13 mouse cellular contexts compared by ENCODE assay signal in genomic region chr17:25257804-25258261, GRCm38 (mm10). TPM values are rescaled to one million over a fixed set of nuclear protein-coding genes. Genes with fewer than 3 reads are reported as not detected.
DNase-seq lines count a peak whose midpoint lies in the region; ATAC-seq and TF ChIP-seq lines count a peak whose summit lies in the region.
"Had no signal": no experiment of that assay in that cellular context is flagged by ENCODE, and none has a peak within 500 bp of the region (broad histone marks: within the 10 kb centered on the region; RNA-seq: fewer than 3 reads in every experiment).

No protein-coding gene starts in this region.

- H3K9ac ChIP-seq in hindbrain, postnatal 0 days (replicated peaks; ENCODE audit: low read length) = no peak overlapping the region
- H3K9ac ChIP-seq in hindbrain, embryonic 16.5 days (ENCODE audit: low read depth, low read length) = no peak overlapping the region
- H3K9ac ChIP-seq in stomach, embryonic 16.5 days (ENCODE audit: low read length) = 0 out of 2 replicates have a peak overlapping the region, but pooled peaks have one; percentile 7
- no peak overlapping the region for H3K9ac ChIP-seq in stomach, postnatal 0 days (ENCODE audit: low read length)
- H3K9ac ChIP-seq: forebrain, postnatal 0 days; liver, embryonic 13.5 days had no signal

- TF ChIP-seq CTCF in hindbrain, postnatal 0 days (IDR thresholded peaks at IDR 0.05; ENCODE audit: low read depth) = no peak
- no peak for TF ChIP-seq CTCF in stomach, postnatal 0 days (IDR thresholded peaks at IDR 0.05; ENCODE audit: low read depth)

- peak; percentile 39 for DNase-seq in hindbrain, postnatal 0 days (ENCODE audit: low spot score)
- no peak for DNase-seq in stomach, postnatal 0 days (ENCODE audit: low spot score)
- peak; percentile 75 for DNase-seq in naive thymus-derived CD4-positive, alpha-beta T cell, adult 2 months (ENCODE audit: low read depth)
- no peak for DNase-seq in ovary, postnatal 14 days (ENCODE audit: low spot score)
- DNase-seq in layer of hippocampus, adult 11-12 months (ENCODE audit: low spot score) = no peak
- DNase-seq in embryonic facial prominence, embryonic 10.5 days (ENCODE audit: low spot score) = no peak
- DNase-seq: forebrain, postnatal 0 days; heart, adult 11 months; liver, embryonic 13.5 days had no signal

- H3K27me3 ChIP-seq in hindbrain, postnatal 0 days (ENCODE audit: insufficient read depth, low read length) = no peaks in the 10 kb centered on the region
- peaks cover 11% of the 10 kb centered on the region for H3K27me3 ChIP-seq in hindbrain, embryonic 16.5 days (replicated peaks; ENCODE audit: control insufficient read depth, insufficient read depth, low read length)
- H3K27me3 ChIP-seq in stomach, embryonic 16.5 days (ENCODE audit: control insufficient read depth, insufficient read depth, low read length) = peaks cover 5% of the 10 kb centered on the region; the same call in 1 of the 2 replicates
- H3K27me3 ChIP-seq in stomach, postnatal 0 days (ENCODE audit: control insufficient read depth, insufficient read depth, low read length) = 0 out of 2 replicates have a peak, but pooled peaks cover 3% of the 10 kb centered on the region
- peaks cover 42% of the 10 kb centered on the region for H3K27me3 ChIP-seq in embryonic facial prominence, embryonic 10.5 days (replicated peaks; ENCODE audit: low read depth, poor library complexity, severe bottlenecking)

- H3K4me1 ChIP-seq in hindbrain, postnatal 0 days (ENCODE audit: insufficient read depth, low read length) = peaks cover 15% of the 10 kb centered on the region
- H3K4me1 ChIP-seq in hindbrain, embryonic 16.5 days (ENCODE audit: control insufficient read depth, insufficient read depth, low read depth, low read length) = peaks cover 29% of the 10 kb centered on the region
- peaks cover 15% of the 10 kb centered on the region; the same call in 1 of the 2 replicates for H3K4me1 ChIP-seq in stomach, embryonic 16.5 days (ENCODE audit: control insufficient read depth, insufficient read depth, low read length)
- 0 out of 2 replicates have a peak, but pooled peaks cover 3% of the 10 kb centered on the region for H3K4me1 ChIP-seq in stomach, postnatal 0 days (replicated peaks; ENCODE audit: control insufficient read depth, insufficient read depth)
- peaks cover 38% of the 10 kb centered on the region for H3K4me1 ChIP-seq in embryonic facial prominence, embryonic 10.5 days

- ATAC-seq in hindbrain, postnatal 0 days = no peak
- ATAC-seq in hindbrain, embryonic 16.5 days = no peak
- ATAC-seq in stomach, embryonic 16.5 days (ENCODE audit: insufficient read depth, low FRiP score) = no peak
- ATAC-seq in stomach, postnatal 0 days (ENCODE audit: low FRiP score, low TSS enrichment) = no peak
- ATAC-seq: forebrain, postnatal 0 days had no signal

- no peak for TF ChIP-seq EP300 in stomach, postnatal 0 days (optimal IDR thresholded peaks at IDR 0.05)

- H3K4me2 ChIP-seq in hindbrain, postnatal 0 days (ENCODE audit: low read depth, low read length) = no peak overlapping the region
- H3K4me2 ChIP-seq in hindbrain, embryonic 16.5 days (ENCODE audit: low read length) = no peak overlapping the region
- no peak overlapping the region for H3K4me2 ChIP-seq in stomach, embryonic 16.5 days (ENCODE audit: low read depth, low read length)
- H3K4me2 ChIP-seq in stomach, postnatal 0 days (replicated peaks; ENCODE audit: low read depth) = no peak overlapping the region
- H3K4me2 ChIP-seq: liver, embryonic 13.5 days had no signal

- WGBS in hindbrain, postnatal 0 days = 51% methylated on average over 6 of the region's 6 CpGs
- 50% methylated on average over 6 of the region's 6 CpGs for WGBS in hindbrain, embryonic 16.5 days
- WGBS in stomach, embryonic 16.5 days = 43% methylated on average over 6 of the region's 6 CpGs
- WGBS in stomach, postnatal 0 days = 43% methylated on average over 6 of the region's 6 CpGs
- 59% methylated on average over 6 of the region's 6 CpGs for WGBS in embryonic facial prominence, embryonic 10.5 days

- H3K36me3 ChIP-seq in hindbrain, postnatal 0 days (ENCODE audit: insufficient read depth, low read length) = peaks cover 6% of the 10 kb centered on the region
- peaks cover 3% of the 10 kb centered on the region for H3K36me3 ChIP-seq in hindbrain, embryonic 16.5 days (ENCODE audit: control insufficient read depth, insufficient read depth, low read length)
- H3K36me3 ChIP-seq in stomach, embryonic 16.5 days (ENCODE audit: control insufficient read depth, insufficient read depth, low read length) = peaks cover 3% of the 10 kb centered on the region
- H3K36me3 ChIP-seq in stomach, postnatal 0 days (ENCODE audit: control insufficient read depth, insufficient read depth, low read length) = peaks cover 4% of the 10 kb centered on the region; the same call in 1 of the 2 replicates
- H3K36me3 ChIP-seq in embryonic facial prominence, embryonic 10.5 days (replicated peaks) = peaks cover 41% of the 10 kb centered on the region

- no peak overlapping the region for H3K27ac ChIP-seq in hindbrain, postnatal 0 days
- H3K27ac ChIP-seq in hindbrain, embryonic 16.5 days (ENCODE audit: low read depth, low read length) = no peak overlapping the region
- H3K27ac ChIP-seq in stomach, embryonic 16.5 days (ENCODE audit: low read length) = no peak overlapping the region
- H3K27ac ChIP-seq in stomach, postnatal 0 days (replicated peaks) = no peak overlapping the region
- no peak overlapping the region for H3K27ac ChIP-seq in embryonic facial prominence, embryonic 10.5 days (replicated peaks)
- H3K27ac ChIP-seq: hindbrain, embryonic 10.5 days; left cerebral cortex, adult 2 months; liver, embryonic 13.5 days had no signal

- H3K4me3 ChIP-seq in hindbrain, postnatal 0 days (ENCODE audit: low read length) = no peak overlapping the region
- H3K4me3 ChIP-seq in hindbrain, embryonic 16.5 days (ENCODE audit: low read length) = no peak overlapping the region
- no peak overlapping the region for H3K4me3 ChIP-seq in stomach, embryonic 16.5 days (replicated peaks; ENCODE audit: low read length)
- H3K4me3 ChIP-seq in stomach, postnatal 0 days (ENCODE audit: low read depth, low read length) = no peak overlapping the region
- H3K4me3 ChIP-seq in embryonic facial prominence, embryonic 10.5 days = no peak overlapping the region
- H3K4me3 ChIP-seq: hindbrain, embryonic 10.5 days; left cerebral cortex, adult 2 months; liver, embryonic 13.5 days had no signal

- no peaks in the 10 kb centered on the region for H3K9me3 ChIP-seq in hindbrain, postnatal 0 days (ENCODE audit: low read length)
- no peaks in the 10 kb centered on the region for H3K9me3 ChIP-seq in hindbrain, embryonic 16.5 days (ENCODE audit: control insufficient read depth, low read length)
- no peaks in the 10 kb centered on the region for H3K9me3 ChIP-seq in stomach, embryonic 16.5 days (replicated peaks; ENCODE audit: control insufficient read depth, low read length)
- H3K9me3 ChIP-seq in stomach, postnatal 0 days (ENCODE audit: control insufficient read depth, low read length) = no peaks in the 10 kb centered on the region
- no peaks in the 10 kb centered on the region for H3K9me3 ChIP-seq in embryonic facial prominence, embryonic 10.5 days
- H3K9me3 ChIP-seq: hindbrain, embryonic 10.5 days; liver, embryonic 13.5 days had no signal

RNA-seq across cellular contexts. Expression of gene Baiap3, which starts 1.7 kb away (rescaled TPM):
- 64.0 and 79.3 TPM in 2 replicates for total RNA-seq in hindbrain, postnatal 0 days (2014; rRNA removed)
- polyA plus RNA-seq in hindbrain, postnatal 0 days (2015; fragmentation: Nextera tagmentation; extraction: Ambion mirVana) = 27.3 and 27.8 TPM in 2 replicates
- polyA plus RNA-seq in hindbrain, embryonic 16.5 days (2015; fragmentation: Nextera tagmentation; extraction: Ambion mirVana) = 23.4 and 26.0 TPM in 2 replicates
- 4.3 and 5.2 TPM in 2 replicates for polyA plus RNA-seq in stomach, embryonic 16.5 days (2015; fragmentation: Nextera tagmentation; extraction: Ambion mirVana)
- 1.2 and 1.3 TPM in 2 replicates for polyA plus RNA-seq in stomach, postnatal 0 days (2015; fragmentation: Nextera tagmentation; extraction: Ambion mirVana)
- 0.67 and 0.94 TPM in 2 replicates for polyA plus RNA-seq in embryonic facial prominence, embryonic 10.5 days (2016; fragmentation: Nextera tagmentation; extraction: Ambion mirVana)

RNA-seq across cellular contexts. Expression of gene Ube2i, which starts 16.6 kb away (rescaled TPM):
- 340 and 377 TPM in 2 replicates for total RNA-seq in hindbrain, postnatal 0 days (2014; rRNA removed)
- polyA plus RNA-seq in hindbrain, postnatal 0 days (2015; fragmentation: Nextera tagmentation; extraction: Ambion mirVana) = 372 and 390 TPM in 2 replicates
- polyA plus RNA-seq in hindbrain, embryonic 16.5 days (2015; fragmentation: Nextera tagmentation; extraction: Ambion mirVana) = 409 and 435 TPM in 2 replicates
- 441 and 478 TPM in 2 replicates for polyA plus RNA-seq in stomach, embryonic 16.5 days (2015; fragmentation: Nextera tagmentation; extraction: Ambion mirVana)
- 308 and 318 TPM in 2 replicates for polyA plus RNA-seq in stomach, postnatal 0 days (2015; fragmentation: Nextera tagmentation; extraction: Ambion mirVana)
- 952 and 961 TPM in 2 replicates for polyA plus RNA-seq in embryonic facial prominence, embryonic 10.5 days (2016; fragmentation: Nextera tagmentation; extraction: Ambion mirVana)

RNA-seq across cellular contexts. Expression of gene Tsr3, which starts 17.9 kb away (rescaled TPM):
- 42.6 and 43.5 TPM in 2 replicates for total RNA-seq in hindbrain, postnatal 0 days (2014; rRNA removed)
- 65.3 and 70.7 TPM in 2 replicates for polyA plus RNA-seq in hindbrain, postnatal 0 days (2015; fragmentation: Nextera tagmentation; extraction: Ambion mirVana)
- 57.4 and 58.2 TPM in 2 replicates for polyA plus RNA-seq in hindbrain, embryonic 16.5 days (2015; fragmentation: Nextera tagmentation; extraction: Ambion mirVana)
- polyA plus RNA-seq in stomach, embryonic 16.5 days (2015; fragmentation: Nextera tagmentation; extraction: Ambion mirVana) = 35.8 and 37.1 TPM in 2 replicates
- polyA plus RNA-seq in stomach, postnatal 0 days (2015; fragmentation: Nextera tagmentation; extraction: Ambion mirVana) = 31.3 and 33.7 TPM in 2 replicates
- 75.4 and 78.6 TPM in 2 replicates for polyA plus RNA-seq in embryonic facial prominence, embryonic 10.5 days (2016; fragmentation: Nextera tagmentation; extraction: Ambion mirVana)

RNA-seq across cellular contexts. Expression of gene Gnptg, which starts 17.9 kb away (rescaled TPM):
- total RNA-seq in hindbrain, postnatal 0 days (2014; rRNA removed) = 87.5 and 89.2 TPM in 2 replicates
- 128 and 129 TPM in 2 replicates for polyA plus RNA-seq in hindbrain, postnatal 0 days (2015; fragmentation: Nextera tagmentation; extraction: Ambion mirVana)
- 110 and 114 TPM in 2 replicates for polyA plus RNA-seq in hindbrain, embryonic 16.5 days (2015; fragmentation: Nextera tagmentation; extraction: Ambion mirVana)
- polyA plus RNA-seq in stomach, embryonic 16.5 days (2015; fragmentation: Nextera tagmentation; extraction: Ambion mirVana) = 39.9 and 40.9 TPM in 2 replicates
- polyA plus RNA-seq in stomach, postnatal 0 days (2015; fragmentation: Nextera tagmentation; extraction: Ambion mirVana) = 36.0 and 39.3 TPM in 2 replicates
- polyA plus RNA-seq in embryonic facial prominence, embryonic 10.5 days (2016; fragmentation: Nextera tagmentation; extraction: Ambion mirVana) = 36.1 and 41.5 TPM in 2 replicates

RNA-seq across cellular contexts. Expression of gene Prss34, which starts 40.4 kb away (rescaled TPM):
- not detected in 2 replicates for total RNA-seq in hindbrain, postnatal 0 days (2014; rRNA removed)
- not detected in 2 replicates for polyA plus RNA-seq in hindbrain, postnatal 0 days (2015; fragmentation: Nextera tagmentation; extraction: Ambion mirVana)
- polyA plus RNA-seq in hindbrain, embryonic 16.5 days (2015; fragmentation: Nextera tagmentation; extraction: Ambion mirVana) = not detected in 2 replicates
- polyA plus RNA-seq in stomach, embryonic 16.5 days (2015; fragmentation: Nextera tagmentation; extraction: Ambion mirVana) = 1.3 and 1.4 TPM in 2 replicates
- polyA plus RNA-seq in stomach, postnatal 0 days (2015; fragmentation: Nextera tagmentation; extraction: Ambion mirVana) = 0.50 and 0.52 TPM in 2 replicates
- not detected in 2 replicates for polyA plus RNA-seq in embryonic facial prominence, embryonic 10.5 days (2016; fragmentation: Nextera tagmentation; extraction: Ambion mirVana)
- total RNA-seq: forebrain, postnatal 0 days; left cerebral cortex, adult 2 months had no signal
- polyA plus RNA-seq: forebrain, postnatal 0 days; hindbrain, embryonic 10.5 days had no signal

Comparison
In these comparisons a context has a peak if more than half of its experiments do, and no peak if none do; other contexts are left out.
1. DNase-seq: peak in hindbrain, postnatal 0 days (single experiment) and naive thymus-derived CD4-positive, alpha-beta T cell, adult 2 months (single experiment); none in stomach, postnatal 0 days (single experiment), ovary, postnatal 14 days (single experiment), layer of hippocampus, adult 11-12 months (single experiment) and embryonic facial prominence, embryonic 10.5 days (single experiment).